ENCODE assay signal across 12 mouse cellular contexts in the genomic region with DNA sequence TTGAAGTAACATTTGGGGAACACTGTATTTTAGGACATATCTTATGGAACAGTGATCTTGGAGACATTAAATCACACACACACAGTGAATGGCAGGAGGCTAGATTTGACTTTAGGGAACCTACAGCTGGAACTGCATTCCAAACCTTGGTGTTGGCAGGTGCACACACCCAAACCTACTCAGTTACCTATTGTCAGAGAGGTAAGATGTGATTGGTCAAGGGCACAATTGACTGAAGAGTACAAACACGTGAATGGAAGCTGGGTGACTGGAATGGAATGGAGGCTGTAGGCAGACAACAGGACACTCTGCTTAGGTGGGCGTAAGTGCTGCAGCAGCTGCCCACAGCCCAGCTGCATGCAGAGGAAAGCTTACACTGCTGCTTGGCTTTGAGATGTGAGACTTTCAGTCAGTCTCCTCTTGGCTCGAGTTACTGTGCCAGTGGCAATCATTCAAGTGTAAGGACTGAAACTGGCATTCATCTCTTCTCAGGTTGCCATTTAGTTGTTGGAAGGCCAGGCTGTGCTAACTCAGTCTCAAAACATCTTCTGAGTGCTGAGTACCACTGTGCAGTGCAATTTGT.
A peak's percentile ranks its signal among the peaks of the same experiment; 100 is the strongest.
DNase-seq lines count a peak whose midpoint lies in the region; ATAC-seq lines count a peak whose summit lies in the region.
"Had no signal": no experiment of that assay in that cellular context is flagged by ENCODE, and none has a peak within 500 bp of the region (broad histone marks: within the 10 kb centered on the region; RNA-seq: fewer than 3 reads in every experiment).

No protein-coding gene starts in this region.

- no peak overlapping the region for H3K4me2 ChIP-seq in embryonic facial prominence, embryonic 15.5 days (replicated peaks)
- H3K4me2 ChIP-seq in midbrain, embryonic 16.5 days (ENCODE audit: low read length), result no peak overlapping the region
- H3K4me2 ChIP-seq: lung, embryonic 14.5 days had no signal

- no peak overlapping the region for H3K4me3 ChIP-seq in embryonic facial prominence, embryonic 15.5 days (replicated peaks)
- no peak overlapping the region for H3K4me3 ChIP-seq in midbrain, embryonic 16.5 days (ENCODE audit: low read depth, low read length)

- H3K27ac ChIP-seq in embryonic facial prominence, embryonic 15.5 days (replicated peaks), result no peak overlapping the region
- no peak overlapping the region for H3K27ac ChIP-seq in midbrain, embryonic 16.5 days (ENCODE audit: low read length)
- H3K27ac ChIP-seq: stomach, postnatal 0 days had no signal

- no peaks in the 10 kb centered on the region for H3K27me3 ChIP-seq in embryonic facial prominence, embryonic 15.5 days
- no peaks in the 10 kb centered on the region for H3K27me3 ChIP-seq in midbrain, embryonic 16.5 days (ENCODE audit: control insufficient read depth, insufficient read depth, low read depth, low read length)

- H3K9me3 ChIP-seq in embryonic facial prominence, embryonic 15.5 days (replicated peaks), result no peaks in the 10 kb centered on the region
- no peaks in the 10 kb centered on the region for H3K9me3 ChIP-seq in midbrain, embryonic 16.5 days (replicated peaks; ENCODE audit: control insufficient read depth, low read length, poor library complexity, severe bottlenecking)

- no peak for DNase-seq in frontal cortex, postnatal 25 days (ENCODE audit: low spot score in 2 of 2)
- peak; percentile 34 to 40 for DNase-seq in layer of hippocampus, postnatal 10 days (ENCODE audit: low spot score in 2 of 2)
- DNase-seq in layer of hippocampus, adult 18-20 months (ENCODE audit: low spot score in 2 of 2), result no peak
- DNase-seq in telencephalon, adult 2 months (ENCODE audit: low read depth, low spot score), result peak; percentile 62
- no peak for DNase-seq in heart, postnatal 10 days
- DNase-seq: adrenal gland, adult 8-10 months; kidney, adult 2 months; lung, embryonic 14.5 days had no signal

- H3K36me3 ChIP-seq in embryonic facial prominence, embryonic 15.5 days, result no peaks in the 10 kb centered on the region
- no peaks in the 10 kb centered on the region for H3K36me3 ChIP-seq in midbrain, embryonic 16.5 days (ENCODE audit: control insufficient read depth, insufficient read depth, low read length)

- peak; percentile 75 for ATAC-seq in frontal cortex, adult (ENCODE audit: low TSS enrichment)
- peak; percentile 47; the same call in 1 of the 2 replicates for ATAC-seq in embryonic facial prominence, embryonic 15.5 days (ENCODE audit: insufficient number of reproducible peaks, low FRiP score, low TSS enrichment, low read depth)
- ATAC-seq in midbrain, embryonic 16.5 days, result no peak

- intact Hi-C loops in heart, postnatal 10 days (cut with DNase I), result no loop called here

- H3K9ac ChIP-seq in embryonic facial prominence, embryonic 15.5 days, result no peak overlapping the region
- no peak overlapping the region for H3K9ac ChIP-seq in midbrain, embryonic 16.5 days (ENCODE audit: low read depth, low read length)
- H3K9ac ChIP-seq: lung, embryonic 14.5 days had no signal

- H3K4me1 ChIP-seq in embryonic facial prominence, embryonic 15.5 days, result no peaks in the 10 kb centered on the region
- H3K4me1 ChIP-seq in midbrain, embryonic 16.5 days (ENCODE audit: control insufficient read depth, insufficient read depth, low read length), result peaks cover 8% of the 10 kb centered on the region

- WGBS in embryonic facial prominence, embryonic 15.5 days, result 60% methylated on average over 3 of the region's 3 CpGs
- WGBS in midbrain, embryonic 16.5 days, result 61% methylated on average over 3 of the region's 3 CpGs

Comparison
In these comparisons a context has a peak if more than half of its experiments do, and no peak if none do; other contexts are left out.
1. DNase-seq: peak in layer of hippocampus, postnatal 10 days (2 of 2) and telencephalon, adult 2 months (single experiment); none in frontal cortex, postnatal 25 days (0 of 2), layer of hippocampus, adult 18-20 months (0 of 2) and heart, postnatal 10 days (0 of 2).